Comparison of ENCODE assay signal across 8 mouse cellular contexts in the genomic region with DNA sequence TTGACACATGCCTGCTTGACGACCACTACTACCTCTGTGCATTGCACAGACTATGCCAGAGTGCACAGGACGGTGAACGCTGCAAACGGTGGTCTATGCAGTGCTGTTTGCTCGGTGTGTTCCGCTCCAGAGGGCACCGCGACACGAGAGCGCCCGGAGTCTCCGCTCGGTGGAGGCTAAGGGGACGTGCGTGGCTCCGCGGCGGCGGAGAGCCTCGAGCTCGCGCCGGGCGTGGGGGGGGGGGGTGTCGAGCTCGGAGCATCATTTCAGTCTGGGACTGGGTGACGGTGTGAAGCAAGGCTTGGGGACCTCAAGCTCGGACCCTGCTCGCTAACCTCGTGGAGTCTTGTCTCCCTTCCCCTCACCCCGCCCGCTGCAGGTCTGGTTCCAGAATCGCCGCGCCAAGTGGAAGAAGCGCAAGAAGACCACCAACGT. TPM values are rescaled to one million over a fixed set of nuclear protein-coding genes. Genes with fewer than 3 reads are reported as not detected.
A peak's percentile ranks its signal among the peaks of the same experiment; 100 is the strongest.
DNase-seq lines count a peak whose midpoint lies in the region; ATAC-seq lines count a peak whose summit lies in the region.

No protein-coding gene starts in this region.

- under 1% methylated on average over 37 of the region's 37 CpGs for WGBS in heart, embryonic 12.5 days
- WGBS in hindbrain, embryonic 12.5 days = under 1% methylated on average over 36 of the region's 37 CpGs
- under 1% methylated on average over 31 of the region's 37 CpGs for WGBS in midbrain, embryonic 12.5 days

- ATAC-seq in heart, embryonic 12.5 days (ENCODE audit: insufficient number of reproducible peaks, low FRiP score) = peak; percentile 18; the same call in 1 of the 2 replicates
- ATAC-seq in hindbrain, embryonic 12.5 days (ENCODE audit: low FRiP score) = peak; percentile 58
- ATAC-seq in midbrain, embryonic 12.5 days (ENCODE audit: low FRiP score, low read depth) = peak; percentile 55
- ATAC-seq in CD4-positive, CD25-positive, alpha-beta regulatory T cell, adult 4 months = no peak

- H3K4me1 ChIP-seq in heart, embryonic 12.5 days (replicated peaks) = peaks cover 22% of the 10 kb centered on the region
- H3K4me1 ChIP-seq in hindbrain, embryonic 12.5 days = peaks cover 20% of the 10 kb centered on the region
- H3K4me1 ChIP-seq in midbrain, embryonic 12.5 days = peaks cover 23% of the 10 kb centered on the region

- H3K27ac ChIP-seq in heart, embryonic 12.5 days (ENCODE audit: poor library complexity, severe bottlenecking) = no peak overlapping the region
- H3K27ac ChIP-seq in hindbrain, embryonic 12.5 days = peak overlapping the region; percentile 75
- H3K27ac ChIP-seq in midbrain, embryonic 12.5 days (replicated peaks) = no peak overlapping the region

- no peak for DNase-seq in heart, adult 11 months
- DNase-seq in R1 (ENCODE audit: low read depth, low spot score) = peak; percentile 57
- DNase-seq in spleen, adult 18-20 months = no peak
- no peak for DNase-seq in kidney, postnatal 10 days

- no peaks in the 10 kb centered on the region for H3K9me3 ChIP-seq in heart, embryonic 12.5 days (replicated peaks)
- no peaks in the 10 kb centered on the region for H3K9me3 ChIP-seq in hindbrain, embryonic 12.5 days (replicated peaks)
- no peaks in the 10 kb centered on the region for H3K9me3 ChIP-seq in midbrain, embryonic 12.5 days

- H3K27me3 ChIP-seq in heart, embryonic 12.5 days (replicated peaks) = peaks cover 69% of the 10 kb centered on the region
- H3K27me3 ChIP-seq in hindbrain, embryonic 12.5 days = peaks cover 81% of the 10 kb centered on the region
- peaks cover 74% of the 10 kb centered on the region for H3K27me3 ChIP-seq in midbrain, embryonic 12.5 days

- H3K9ac ChIP-seq in heart, embryonic 12.5 days = 0 out of 2 replicates have a peak overlapping the region, but pooled peaks have one; percentile 5
- H3K9ac ChIP-seq in hindbrain, embryonic 12.5 days = peak overlapping the region; percentile 58; the same call in 1 of the 2 replicates
- H3K9ac ChIP-seq in midbrain, embryonic 12.5 days (replicated peaks) = 0 out of 2 replicates have a peak overlapping the region, but pooled peaks have one; percentile 37

- H3K4me2 ChIP-seq in heart, embryonic 12.5 days = peak overlapping the region; percentile 94
- H3K4me2 ChIP-seq in hindbrain, embryonic 12.5 days (replicated peaks) = peak overlapping the region; percentile 74
- peak overlapping the region; percentile 61 for H3K4me2 ChIP-seq in midbrain, embryonic 12.5 days (replicated peaks)

- H3K36me3 ChIP-seq in heart, embryonic 12.5 days = no peaks in the 10 kb centered on the region
- no peaks in the 10 kb centered on the region for H3K36me3 ChIP-seq in hindbrain, embryonic 12.5 days
- no peaks in the 10 kb centered on the region for H3K36me3 ChIP-seq in midbrain, embryonic 12.5 days

- peak overlapping the region; percentile 56 for H3K4me3 ChIP-seq in heart, embryonic 12.5 days
- peak overlapping the region; percentile 39 for H3K4me3 ChIP-seq in hindbrain, embryonic 12.5 days
- peak overlapping the region; percentile 39 for H3K4me3 ChIP-seq in midbrain, embryonic 12.5 days

RNA-seq across cellular contexts. Expression of a gene that starts 7.3 kb away (rescaled TPM):
- not detected in 2 replicates for polyA plus RNA-seq in heart, embryonic 12.5 days (2016; fragmentation: Nextera tagmentation; extraction: Ambion mirVana)
- 11.2 and 15.8 TPM in 2 replicates for polyA plus RNA-seq in hindbrain, embryonic 12.5 days (2016; fragmentation: Nextera tagmentation; extraction: Ambion mirVana)
- polyA plus RNA-seq in midbrain, embryonic 12.5 days (2016; fragmentation: Nextera tagmentation; extraction: Ambion mirVana) = 2.1 and 3.0 TPM in 2 replicates
- polyA plus RNA-seq in CD4-positive, CD25-positive, alpha-beta regulatory T cell, adult 4 months (2017; shearing (Covaris generic)) = not detected

Comparison
In these comparisons a context has a peak if more than half of its experiments do, and no peak if none do; other contexts are left out.
1. H3K9ac ChIP-seq: peak in every context shown above with its lines; median percentile 58 in hindbrain, embryonic 12.5 days; 37 in midbrain, embryonic 12.5 days; 5 in heart, embryonic 12.5 days.